Mouse (Mus musculus): ENCODE results near the gene Cpxm2.

GRCm38 (mm10) chr7:132015933-132016332 lies 138.6 kb downstream of the Cpxm2 start:
- TF ChIP-seq EP300 (IDR thresholded peaks at IDR 0.05; ENCODE audit: low read depth) (no peak), CTCF (IDR thresholded peaks at IDR 0.05; ENCODE audit: low read depth) (no peak)
